ENCODE assay signal across 8 mouse cellular contexts in genomic region chr2:121505942-121506882, GRCm38 (mm10). TPM values are rescaled to one million over a fixed set of nuclear protein-coding genes. Genes with fewer than 3 reads are reported as not detected.
A peak's percentile ranks its signal among the peaks of the same experiment; 100 is the strongest.
DNase-seq lines count a peak whose midpoint lies in the region; ATAC-seq and TF ChIP-seq lines count a peak whose summit lies in the region.
"Not testable (repeated sequence)": the region's sequence is repeated elsewhere in the genome, so short reads cannot be mapped to it uniquely, and the experiment has no call there.

Gene Mfap1a, minus strand, starts transcription at chr2:121506665.
Gene Wdr76, plus strand, starts transcription at chr2:121506723.

- peak; percentile 92 for ATAC-seq in kidney, embryonic 15.5 days (replicated peaks; ENCODE audit: low FRiP score)
- ATAC-seq in monocyte, adult 5-6 weeks (replicated peaks; ENCODE audit: insufficient number of reproducible peaks, low FRiP score, low TSS enrichment, poor library complexity, severe bottlenecking): peak; percentile 93

- not testable (repeated sequence) for H3K9me3 ChIP-seq in heart, embryonic 10.5 days; kidney, embryonic 15.5 days (replicated peaks)

- WGBS in heart, embryonic 10.5 days: 5% methylated on average over 42 of the region's 42 CpGs
- WGBS in kidney, embryonic 15.5 days: 4% methylated on average over 40 of the region's 42 CpGs

- peak within 1 kb of the TSS; percentile 63 for H3K27ac ChIP-seq in bone marrow macrophage, adult 2 months (ENCODE audit: insufficient read depth, low read depth, low read length)
- not testable (repeated sequence) for H3K27ac ChIP-seq in embryonic fibroblast, embryonic 13.5 days (ENCODE audit: insufficient read depth, low read length)
- peak within 1 kb of the TSS; percentile 78 for H3K27ac ChIP-seq in heart, embryonic 10.5 days
- peak within 1 kb of the TSS; percentile 74 for H3K27ac ChIP-seq in kidney, embryonic 15.5 days

- TF ChIP-seq POLR2A in bone marrow macrophage, adult 2 months (IDR thresholded peaks at IDR 0.05; ENCODE audit: borderline replicate concordance, low read depth, low read length): not testable (repeated sequence)
- TF ChIP-seq POLR2A in embryonic fibroblast, embryonic 13.5 days (IDR thresholded peaks at IDR 0.05; ENCODE audit: low read depth, low read length): peak; percentile 96

- H3K36me3 ChIP-seq in heart, embryonic 10.5 days: peaks cover 27% of the 10 kb centered on the region
- peaks cover 15% of the 10 kb centered on the region for H3K36me3 ChIP-seq in kidney, embryonic 15.5 days

- not testable (repeated sequence) for H3K27me3 ChIP-seq in heart, embryonic 10.5 days (ENCODE audit: insufficient read depth, poor library complexity, severe bottlenecking); kidney, embryonic 15.5 days

- H3K4me2 ChIP-seq in kidney, embryonic 15.5 days: peak within 1 kb of the TSS; percentile 67

- peak within 1 kb of the TSS; percentile 81 for H3K4me3 ChIP-seq in bone marrow macrophage, adult 2 months (ENCODE audit: insufficient read depth, low read length)
- H3K4me3 ChIP-seq in embryonic fibroblast, embryonic 13.5 days (ENCODE audit: insufficient read depth, low read length): peak within 1 kb of the TSS; percentile 52
- peak within 1 kb of the TSS; percentile 64 for H3K4me3 ChIP-seq in heart, embryonic 10.5 days
- H3K4me3 ChIP-seq in kidney, embryonic 15.5 days (replicated peaks): peak within 1 kb of the TSS; percentile 67

- H3K9ac ChIP-seq in kidney, embryonic 15.5 days: peak within 1 kb of the TSS; percentile 69

- DNase-seq in A20 (ENCODE audit: low read depth, low spot score): peak; percentile 94
- peak; percentile 95 for DNase-seq in heart, embryonic 10.5 days (ENCODE audit: low spot score)
- DNase-seq in liver: peak; percentile 89
- DNase-seq in spleen, postnatal 4 days (ENCODE audit: low spot score in 2 of 2): peak; percentile 84 to 90

- not testable (repeated sequence) for H3K4me1 ChIP-seq in bone marrow macrophage, adult 2 months (ENCODE audit: control insufficient read depth, insufficient read depth, low read length); embryonic fibroblast, embryonic 13.5 days (ENCODE audit: control insufficient read depth, insufficient read depth, low read length)
- peaks cover 15% of the 10 kb centered on the region for H3K4me1 ChIP-seq in heart, embryonic 10.5 days
- H3K4me1 ChIP-seq in kidney, embryonic 15.5 days: peaks cover 23% of the 10 kb centered on the region

- TF ChIP-seq CTCF in bone marrow macrophage, adult 2 months (IDR thresholded peaks at IDR 0.05; ENCODE audit: low read depth, low read length); embryonic fibroblast, embryonic 13.5 days (IDR thresholded peaks at IDR 0.05; ENCODE audit: borderline replicate concordance, insufficient read depth, low read length): not testable (repeated sequence)

RNA-seq across cellular contexts. Expression of gene Mfap1a, which starts in this region (rescaled TPM):
- polyA plus RNA-seq in bone marrow macrophage, adult 2 months (2012; ENCODE audit: insufficient read depth, insufficient read length, missing spikeins): 24.8 and 25.4 TPM in 2 replicates
- 27.8 and 31.9 TPM in 2 replicates for polyA plus RNA-seq in embryonic fibroblast, embryonic 13.5 days (2011; ENCODE audit: insufficient read length, low read depth, missing spikeins)
- polyA plus RNA-seq in heart, embryonic 10.5 days (2016; fragmentation: Nextera tagmentation; extraction: Ambion mirVana): 17.7 and 23.8 TPM in 2 replicates
- polyA plus RNA-seq in kidney, embryonic 15.5 days (2015; fragmentation: Nextera tagmentation; extraction: Ambion mirVana): 28.2 and 29.4 TPM in 2 replicates
- 80.7 to 102 TPM (median 84.5 TPM) in 3 replicates for total RNA-seq in monocyte, adult 5-6 weeks (2017)

RNA-seq across cellular contexts. Expression of gene Wdr76, which starts in this region (rescaled TPM):
- polyA plus RNA-seq in bone marrow macrophage, adult 2 months (2012; ENCODE audit: insufficient read depth, insufficient read length, missing spikeins): 10.9 and 11.3 TPM in 2 replicates
- polyA plus RNA-seq in embryonic fibroblast, embryonic 13.5 days (2011; ENCODE audit: insufficient read length, low read depth, missing spikeins): 6.6 and 8.6 TPM in 2 replicates
- polyA plus RNA-seq in heart, embryonic 10.5 days (2016; fragmentation: Nextera tagmentation; extraction: Ambion mirVana): 6.8 and 9.1 TPM in 2 replicates
- polyA plus RNA-seq in kidney, embryonic 15.5 days (2015; fragmentation: Nextera tagmentation; extraction: Ambion mirVana): 9.3 and 9.7 TPM in 2 replicates
- 8.2 to 13.5 TPM (median 10.6 TPM) in 3 replicates for total RNA-seq in monocyte, adult 5-6 weeks (2017)
